Mouse (Mus musculus) ES-Bruce4 (cell line): ENCODE data around the gene Nemf.

Experiments used
- CTCF ChIP-seq: IDR thresholded peaks from one replicate; pipeline ENCODE4 v1.8.1; 2011; ENCODE audit warnings: low read depth, low read length
- POLR2A ChIP-seq: IDR thresholded peaks from one replicate; pipeline ENCODE4 v1.8.1; 2011; ENCODE audit warnings: low read length; ENCODE audit not compliant: insufficient read depth

GRCm38 (mm10) chr12:69377188-69377587 lies 20.2 kb upstream of the Nemf start:
- no peak for TF ChIP-seq CTCF
- no peak for TF ChIP-seq POLR2A
